Mouse (Mus musculus) heart, embryonic 15.5 days (tissue): ENCODE results near the gene Eps8l1. TPM values are rescaled to one million over a fixed set of nuclear protein-coding genes. Genes with fewer than 3 reads are reported as not detected.

Source experiments
- ATAC-seq: fragments of 200-750 bp; cut with Nextera tagmentation; replicated peaks from 2 replicates; pipeline ENCODE4 v1.8.0; 2017; ENCODE audit warnings: low read depth, moderate TSS enrichment; ENCODE audit not compliant: insufficient number of reproducible peaks, insufficient read depth, low FRiP score
- H3K27ac ChIP-seq: fragments of 300-500 bp; sonication (generic); 2 replicates; pipeline ENCODE4 v1.5.1; 2015; ENCODE audit warnings: mild to moderate bottlenecking, inconsistent platforms
- H3K27me3 ChIP-seq: fragments of 300-500 bp; sonication (generic); 2 replicates; pipeline ENCODE4 v1.6.1; 2015; ENCODE audit warnings: inconsistent platforms
- H3K36me3 ChIP-seq: fragments of 300-500 bp; sonication (generic); 2 replicates; pipeline ENCODE4 v1.6.1; 2015; ENCODE audit warnings: mild to moderate bottlenecking, inconsistent platforms
- H3K4me1 ChIP-seq: fragments of 300-500 bp; sonication (generic); replicated peaks from 2 replicates; pipeline ENCODE4 v1.6.1; 2015; ENCODE audit warnings: inconsistent platforms
- H3K4me2 ChIP-seq: fragments of 300-500 bp; sonication (generic); 2 replicates; pipeline ENCODE4 v1.6.1; 2015; ENCODE audit warnings: inconsistent platforms, mild to moderate bottlenecking, moderate library complexity
- H3K4me3 ChIP-seq: fragments of 300-500 bp; sonication (generic); 2 replicates; pipeline ENCODE4 v1.5.1; 2015; ENCODE audit warnings: mild to moderate bottlenecking, inconsistent platforms
- H3K9ac ChIP-seq: fragments of 300-500 bp; sonication (generic); 2 replicates; pipeline ENCODE4 v1.6.1; 2015; ENCODE audit warnings: mild to moderate bottlenecking, inconsistent platforms
- H3K9me3 ChIP-seq: fragments of 300-500 bp; sonication (generic); replicated peaks from 2 replicates; pipeline ENCODE4 v1.6.1; 2016; ENCODE audit warnings: inconsistent platforms
- WGBS: fragments of 180-500 bp; shearing (Covaris S2); methylation state at CpG from one replicate; pipeline ENCODE4 v1.1.7; 2015; ENCODE audit warnings: mixed read lengths; 5-methylcytosine and 5-hydroxymethylcytosine counted together
- polyA plus RNA-seq: library from polyadenylated mRNA; unstranded; fragments of >200 nt; fragmentation: Nextera tagmentation; extraction: Ambion mirVana; gene quantifications from 2 replicates; pipeline ENCODE4 v1.2.1, GENCODE M21; 2015

Gene Eps8l1
- polyA plus RNA-seq, 1 experiment from 2014 or later, result 4.8 TPM

DNA sequence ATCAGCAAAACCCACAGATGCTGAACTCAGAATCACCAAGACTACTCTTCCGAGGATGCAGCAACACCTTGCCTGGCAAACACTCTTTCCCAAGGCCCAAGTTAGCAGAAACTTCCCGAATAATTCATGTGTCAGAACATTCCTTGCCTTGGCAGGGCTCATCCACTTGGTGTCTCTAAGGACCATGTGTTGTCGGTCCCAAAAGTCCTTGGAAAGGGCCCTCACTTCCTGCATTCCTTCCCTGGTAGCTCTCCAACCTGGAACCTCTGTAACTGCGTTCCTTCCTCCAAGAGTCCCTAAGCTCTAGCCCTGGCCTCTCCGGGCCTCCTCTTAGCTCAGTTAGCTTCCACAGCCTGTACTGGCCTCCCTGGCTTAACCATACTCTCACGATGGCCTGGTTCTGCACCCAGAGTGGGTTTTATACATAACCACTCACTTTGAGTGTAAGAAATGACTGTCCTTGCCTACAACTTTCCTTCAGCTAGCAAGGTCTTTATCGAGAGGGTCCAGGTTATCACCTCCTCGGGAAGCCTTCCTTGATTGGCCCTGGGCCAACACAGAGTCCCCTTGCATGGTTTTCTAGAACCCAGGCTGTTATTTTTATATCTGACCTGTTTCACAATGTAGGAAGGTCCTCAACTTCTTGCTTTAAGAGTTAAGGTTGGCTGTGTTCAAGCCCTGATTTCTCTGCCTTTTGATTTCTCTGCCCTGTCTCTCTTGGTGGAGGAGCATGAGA, 51.2 kb downstream of the Eps8l1 start:
- no peaks in the 10 kb centered on the region for H3K36me3 ChIP-seq
- H3K27me3 ChIP-seq, result no peaks in the 10 kb centered on the region
- 0 out of 2 replicates have a peak overlapping the region, but pooled peaks have one; percentile 10 for H3K9ac ChIP-seq
- H3K4me3 ChIP-seq, result peak overlapping the region; percentile 5; the same call in 1 of the 2 replicates
- H3K4me2 ChIP-seq, result peak overlapping the region; percentile 56
- peaks cover 79% of the 10 kb centered on the region for H3K4me1 ChIP-seq
- no peak for ATAC-seq
- H3K9me3 ChIP-seq, result no peaks in the 10 kb centered on the region
- WGBS, result 25% methylated on average over 8 of the region's 8 CpGs
- peak overlapping the region; percentile 88 for H3K27ac ChIP-seq

DNA sequence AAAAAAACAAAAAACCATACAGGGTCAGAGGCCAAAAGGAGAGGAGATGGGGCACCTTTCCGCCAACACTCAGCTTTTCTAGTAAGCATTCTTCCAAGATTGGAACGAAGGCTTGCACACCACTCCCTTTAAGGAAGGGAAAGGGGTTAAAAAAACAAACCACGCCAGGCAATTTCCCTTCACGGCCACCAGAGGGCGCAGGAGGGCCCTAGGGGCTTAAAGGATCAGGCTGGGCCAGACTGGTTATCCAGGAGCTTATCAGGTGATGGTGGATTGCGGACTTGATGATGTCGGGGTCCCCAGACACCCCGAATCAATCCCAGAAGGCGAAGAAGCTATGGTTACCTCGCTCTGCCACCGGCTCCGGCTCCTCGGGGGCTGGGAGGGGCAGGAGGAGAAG, 52.8 kb downstream of the Eps8l1 start:
- WGBS, result 18% methylated on average over 13 of the region's 13 CpGs
- peaks cover 5% of the 10 kb centered on the region; the same call in 1 of the 2 replicates for H3K36me3 ChIP-seq
- no peak for ATAC-seq
- H3K9me3 ChIP-seq, result no peaks in the 10 kb centered on the region
- H3K4me1 ChIP-seq, result peaks cover 87% of the 10 kb centered on the region
- peak overlapping the region; percentile 28 for H3K4me3 ChIP-seq
- peak overlapping the region; percentile 56 for H3K4me2 ChIP-seq
- peak overlapping the region; percentile 88 for H3K27ac ChIP-seq
- no peaks in the 10 kb centered on the region for H3K27me3 ChIP-seq
- peak overlapping the region; percentile 28 for H3K9ac ChIP-seq

DNA sequence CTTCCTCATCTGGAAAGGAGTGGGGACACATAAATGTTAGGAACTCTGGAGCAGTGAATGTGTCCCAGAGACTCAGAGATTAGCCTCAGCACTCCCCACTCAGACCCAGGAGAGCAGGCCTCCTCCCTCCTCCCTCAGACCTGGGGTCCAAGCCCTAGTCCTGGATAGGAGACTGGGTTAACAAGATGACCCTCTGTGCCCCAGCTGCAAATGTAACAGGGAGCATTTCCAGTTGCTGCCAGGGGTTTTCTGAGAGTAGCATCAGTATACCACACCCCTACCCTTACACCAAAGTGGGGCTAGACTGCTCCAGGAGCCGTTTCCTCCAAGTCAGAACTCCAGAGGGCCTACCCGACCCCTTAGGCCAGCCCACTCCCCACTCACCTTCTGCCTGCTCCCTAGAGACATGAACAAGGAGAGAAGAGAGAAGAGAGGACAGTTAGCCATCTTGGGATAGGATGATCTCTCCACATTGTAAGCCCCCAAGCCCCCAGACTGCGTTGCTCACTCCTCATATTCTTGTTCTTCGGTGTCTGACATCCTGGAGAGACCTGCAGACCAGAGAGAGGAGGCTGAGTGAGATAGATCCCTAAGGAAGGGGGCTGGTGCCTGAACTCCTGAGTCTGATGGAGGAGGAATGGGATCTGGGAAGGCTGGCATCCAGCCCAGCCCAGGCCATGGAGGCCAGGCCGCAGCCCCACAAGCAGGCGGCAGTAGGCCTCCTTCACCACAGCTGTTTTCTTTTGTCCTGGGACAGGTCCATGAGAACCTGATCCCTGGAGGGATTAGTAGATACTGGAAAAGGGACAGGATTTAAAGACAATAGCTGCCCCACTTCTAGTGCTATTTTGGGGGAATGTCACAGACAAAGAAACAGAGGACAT, 53.6 kb downstream of the Eps8l1 start:
- Histone ChIP-seq H3K4me2 (peak overlapping the region; percentile 56), H3K27me3 (no peaks in the 10 kb centered on the region), H3K36me3 (peaks cover 9% of the 10 kb centered on the region; the same call in 1 of the 2 replicates), H3K9me3 (no peaks in the 10 kb centered on the region), H3K4me3 (peak overlapping the region; percentile 28), H3K4me1 (peaks cover 85% of the 10 kb centered on the region), H3K9ac (peak overlapping the region; percentile 28), H3K27ac (peak overlapping the region; percentile 88)
- 36% methylated on average over 6 of the region's 6 CpGs for WGBS
- peak; percentile 11; the same call in 1 of the 2 replicates for ATAC-seq

DNA sequence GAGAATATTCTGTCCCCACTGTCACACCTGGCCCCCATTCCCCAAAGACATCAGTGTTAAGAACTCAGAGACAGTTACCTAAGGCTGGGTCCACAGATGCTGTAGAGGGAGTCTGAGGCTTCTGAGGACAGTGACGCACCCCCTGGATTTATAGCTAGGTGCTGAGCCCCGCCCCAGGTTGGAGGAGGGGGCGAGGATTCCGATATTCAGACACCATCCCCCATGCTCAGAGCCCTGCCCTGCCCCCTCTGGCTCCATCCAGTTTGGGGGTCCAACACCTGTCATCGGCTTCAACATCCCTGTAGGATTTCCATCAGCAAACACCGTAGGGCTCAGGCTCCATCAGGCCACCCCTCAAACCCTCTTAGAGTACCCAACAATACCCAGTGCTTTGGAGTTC, 55.4 kb downstream of the Eps8l1 start:
- H3K9me3 ChIP-seq, result no peaks in the 10 kb centered on the region
- WGBS, result 42% methylated on average over 6 of the region's 6 CpGs
- H3K4me1 ChIP-seq, result peaks cover 73% of the 10 kb centered on the region
- peak overlapping the region; percentile 88 for H3K27ac ChIP-seq
- H3K27me3 ChIP-seq, result no peaks in the 10 kb centered on the region
- H3K4me3 ChIP-seq, result no peak overlapping the region
- peaks cover 9% of the 10 kb centered on the region; the same call in 1 of the 2 replicates for H3K36me3 ChIP-seq
- peak overlapping the region; percentile 9; the same call in 1 of the 2 replicates for H3K9ac ChIP-seq
- H3K4me2 ChIP-seq, result peak overlapping the region; percentile 24; the same call in 1 of the 2 replicates
- ATAC-seq, result peak; percentile 23

GRCm38 (mm10) chr7:4516332-4517050, 56.0 kb downstream of the Eps8l1 start, which contains the start of gene Tnnt1:
Tnnt1 (minus strand) TSS chr7:4516382.
- ATAC-seq, result peak; percentile 66
- H3K9ac ChIP-seq, result peak within 1 kb of the TSS; percentile 30; the same call in 1 of the 2 replicates
- H3K27ac ChIP-seq, result peak within 1 kb of the TSS; percentile 88
- H3K4me2 ChIP-seq, result peak within 1 kb of the TSS; percentile 24; the same call in 1 of the 2 replicates
- no peaks in the 10 kb centered on the region for H3K27me3 ChIP-seq
- peaks cover 67% of the 10 kb centered on the region for H3K4me1 ChIP-seq
- H3K36me3 ChIP-seq, result peaks cover 9% of the 10 kb centered on the region; the same call in 1 of the 2 replicates
- H3K9me3 ChIP-seq, result no peaks in the 10 kb centered on the region
- 0 out of 2 replicates have a peak within 1 kb of the TSS, but pooled peaks have one; percentile 1 for H3K4me3 ChIP-seq
- WGBS, result 4% methylated on average over 4 of the region's 4 CpGs

DNA sequence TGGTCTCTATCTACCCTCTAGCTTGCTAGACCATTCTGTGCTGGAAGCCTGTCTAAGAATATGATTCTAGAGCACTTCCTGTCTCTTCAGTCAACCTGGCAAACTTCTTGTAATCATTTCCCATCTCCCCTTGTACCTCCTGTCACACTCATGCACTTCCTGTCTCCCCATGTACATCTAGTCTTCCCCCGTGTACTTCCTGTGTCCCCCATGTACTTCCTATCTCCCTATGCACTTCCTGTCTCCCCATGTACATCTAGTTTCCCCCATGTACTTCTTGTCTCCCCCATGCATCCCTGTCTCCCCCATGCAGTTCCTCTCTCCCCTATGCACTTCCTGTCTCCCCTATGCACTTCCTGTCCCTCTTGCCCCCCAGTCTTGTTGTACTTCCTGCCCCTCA, 58.0 kb downstream of the Eps8l1 start:
- no peak for ATAC-seq
- H3K4me3 ChIP-seq, result peak overlapping the region; percentile 58
- peak overlapping the region; percentile 70 for H3K4me2 ChIP-seq
- H3K4me1 ChIP-seq, result peaks cover 58% of the 10 kb centered on the region
- WGBS, result 36% methylated on average over 1 of the region's 1 CpGs
- H3K9me3 ChIP-seq, result no peaks in the 10 kb centered on the region
- no peaks in the 10 kb centered on the region for H3K27me3 ChIP-seq
- peaks cover 9% of the 10 kb centered on the region; the same call in 1 of the 2 replicates for H3K36me3 ChIP-seq
- peak overlapping the region; percentile 21; the same call in 1 of the 2 replicates for H3K9ac ChIP-seq
- peak overlapping the region; percentile 88 for H3K27ac ChIP-seq

DNA sequence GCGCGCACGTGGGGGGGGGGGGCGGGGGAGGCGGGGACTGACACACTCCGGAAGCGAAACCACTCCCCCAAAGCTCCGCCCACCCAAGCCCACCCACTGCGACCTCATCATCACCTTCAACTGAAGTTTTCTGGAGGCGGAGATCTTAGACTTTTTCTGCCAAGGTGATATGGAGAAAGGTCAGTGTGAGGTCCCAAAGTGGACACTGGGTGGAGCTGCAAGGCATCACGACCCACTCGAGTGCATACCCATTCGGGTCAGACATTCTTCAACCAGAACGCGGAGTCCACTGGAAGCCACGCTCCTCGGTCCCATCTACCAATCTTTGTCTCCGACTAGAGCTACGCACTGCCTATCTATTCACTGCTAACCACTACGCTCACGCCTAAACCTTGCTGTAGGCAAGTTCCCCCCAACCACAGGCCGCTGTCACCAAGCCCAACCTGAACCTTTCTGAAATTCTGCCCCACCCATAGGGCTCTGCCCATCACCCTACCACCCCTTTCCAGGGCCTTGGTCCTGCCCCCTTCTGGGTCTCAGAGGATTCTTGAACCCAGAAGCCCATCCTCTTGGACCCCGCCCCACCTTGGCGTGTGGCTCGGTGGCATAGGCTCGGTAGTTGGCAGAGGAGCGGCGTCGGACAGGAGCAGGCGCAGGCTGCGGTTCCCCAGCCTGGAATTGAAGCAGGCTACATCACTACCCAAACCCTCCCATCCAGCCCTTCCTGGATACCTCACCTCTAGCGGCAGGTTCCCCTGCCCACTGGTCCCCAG, 60.9 kb downstream of the Eps8l1 start:
- Histone ChIP-seq H3K27ac (peak overlapping the region; percentile 97), H3K27me3 (no peaks in the 10 kb centered on the region), H3K36me3 (peaks cover 9% of the 10 kb centered on the region; the same call in 1 of the 2 replicates), H3K4me2 (peak overlapping the region; percentile 70), H3K9me3 (no peaks in the 10 kb centered on the region), H3K4me1 (peaks cover 42% of the 10 kb centered on the region), H3K4me3 (peak overlapping the region; percentile 58), H3K9ac (peak overlapping the region; percentile 72)
- WGBS, result 17% methylated on average over 32 of the region's 32 CpGs
- peak; percentile 13; the same call in 1 of the 2 replicates for ATAC-seq

DNA sequence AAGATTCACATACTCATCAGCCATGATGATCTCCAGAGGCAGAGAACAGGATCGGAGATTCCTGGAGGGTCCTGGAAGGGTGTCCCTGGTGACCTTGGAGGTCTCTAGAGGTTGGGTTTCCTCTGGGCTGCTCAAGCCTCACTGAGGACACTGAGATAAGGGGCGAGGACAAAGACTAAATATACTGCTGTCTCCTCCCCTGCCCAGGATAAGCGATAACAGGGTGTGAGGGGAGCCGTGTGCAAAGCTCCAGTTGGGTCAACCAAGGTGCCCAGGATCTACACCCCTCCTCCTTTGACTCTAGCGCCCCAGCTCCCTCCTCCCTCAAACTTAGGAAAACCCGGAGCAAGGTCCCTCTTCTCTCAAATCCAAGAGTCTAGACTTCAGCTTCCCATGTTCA, 61.8 kb downstream of the Eps8l1 start:
- Histone ChIP-seq H3K4me2 (peak overlapping the region; percentile 50), H3K9me3 (no peaks in the 10 kb centered on the region), H3K4me1 (peaks cover 41% of the 10 kb centered on the region), H3K27me3 (no peaks in the 10 kb centered on the region), H3K36me3 (peaks cover 9% of the 10 kb centered on the region; the same call in 1 of the 2 replicates), H3K4me3 (peak overlapping the region; percentile 58), H3K9ac (peak overlapping the region; percentile 72), H3K27ac (peak overlapping the region; percentile 97)
- peak; percentile 79 for ATAC-seq
- WGBS, result 24% methylated on average over 6 of the region's 6 CpGs

- WGBS, result 80% methylated on average over 33 of the region's 33 CpGs
- Histone ChIP-seq H3K9me3 (no peaks in the 10 kb centered on the region), H3K4me2 (peak overlapping the region; percentile 50), H3K27me3 (no peaks in the 10 kb centered on the region), H3K27ac (peak overlapping the region; percentile 97), H3K4me1 (peaks cover 37% of the 10 kb centered on the region), H3K9ac (peak overlapping the region; percentile 21), H3K36me3 (peaks cover 1% of the 10 kb centered on the region; the same call in 1 of the 2 replicates), H3K4me3 (peak overlapping the region; percentile 58; the same call in 1 of the 2 replicates)
- ATAC-seq, result no peak
Measured at GRCm38 (mm10) chr7:4523205-4524130, 63.0 kb downstream of the Eps8l1 start.
